Mouse (Mus musculus) kidney, postnatal 10 days (tissue): ENCODE results near the gene Ppp1r11.

Source experiments
- DNase-seq: peaks from one replicate; pipeline ENCODE4 v3.0.0; 2021; ENCODE audit warnings: mixed read lengths

Gene Ppp1r11

GRCm38 (mm10) chr17:36912031-36912430 is 39.5 kb downstream of the Ppp1r11 start:
- no peak for DNase-seq

- no peak for DNase-seq
These were observed 41.7 kb downstream of the Ppp1r11 start for GRCm38 (mm10) chr17:36909802-36910201.

- peak; percentile 15 for DNase-seq
These were observed 43.3 kb downstream of the Ppp1r11 start for GRCm38 (mm10) chr17:36908235-36908634.

GRCm38 (mm10) chr17:36903651-36904050 is 47.9 kb downstream of the Ppp1r11 start:
- no peak for DNase-seq

- no peak for DNase-seq
These were observed 50.9 kb downstream of the Ppp1r11 start for GRCm38 (mm10) chr17:36900691-36901090.

GRCm38 (mm10) chr17:36900001-36900400 is 51.5 kb downstream of the Ppp1r11 start:
- no peak for DNase-seq

- no peak for DNase-seq
These were observed 52.2 kb downstream of the Ppp1r11 start for GRCm38 (mm10) chr17:36899376-36899775.
